Mouse (Mus musculus) myocyte (in vitro differentiated cells): ENCODE measurements at regions not wholly inside any gene's neighbourhood (a gene's known extent, or its start where the extent isn't known, plus 50 kb on each side); places are given as distances from the start of the nearest gene placed in this dataset.

ENCODE experiments used
- H3K27me3 ChIP-seq: one replicate; pipeline ENCODE4 v1.6.1; 2011; ENCODE audit not compliant: control insufficient read depth, insufficient read depth, insufficient read length
- H3K36me3 ChIP-seq: one replicate; pipeline ENCODE4 v1.6.1; 2011; ENCODE audit not compliant: control insufficient read depth, insufficient read depth
- H3K4me2 ChIP-seq: one replicate; pipeline ENCODE4 v1.6.1; 2011; ENCODE audit warnings: low read depth, control low read depth
- H3K4me3 ChIP-seq: one replicate; pipeline ENCODE4 v1.5.1; 2011; ENCODE audit warnings: mild to moderate bottlenecking, control low read depth, moderate library complexity
- H3K79me2 ChIP-seq: one replicate; pipeline ENCODE4 v1.6.1; 2011; ENCODE audit not compliant: control insufficient read depth, insufficient read depth
- H3ac ChIP-seq: one replicate; pipeline ENCODE4 v1.6.1; 2011; ENCODE audit not compliant: control insufficient read depth, insufficient read length
- CEBPB ChIP-seq: IDR thresholded peaks from 2 replicates; pipeline ENCODE4 v1.6.1; 2011; ENCODE audit warnings: mild to moderate bottlenecking, moderate library complexity; ENCODE audit not compliant: poor library complexity, insufficient read depth, severe bottlenecking
- E2F4 ChIP-seq: IDR thresholded peaks from one replicate; pipeline ENCODE4 v1.6.1; 2011; ENCODE audit warnings: mild to moderate bottlenecking, control low read depth, moderate library complexity; ENCODE audit not compliant: insufficient read depth
- MAX ChIP-seq: IDR thresholded peaks from one replicate; pipeline ENCODE4 v1.6.1; 2011; ENCODE audit warnings: low read depth, mild to moderate bottlenecking, control low read depth
- MYOD1 ChIP-seq, 3 experiments: IDR thresholded peaks; one replicate each; pipeline ENCODE4 v1.6.1; 2011; ENCODE audit warnings: control low read depth in 2 of 3, low read depth in 2 of 3, mild to moderate bottlenecking in 2 of 3, moderate library complexity in 1 of 3; ENCODE audit not compliant: insufficient read length in 2 of 3, control insufficient read depth in 1 of 3
- MYOG ChIP-seq, 3 experiments: IDR thresholded peaks; one replicate each; pipeline ENCODE4 v1.6.1; 2011; ENCODE audit warnings: control low read depth in 2 of 3, low read depth in 2 of 3, mild to moderate bottlenecking in 2 of 3; ENCODE audit not compliant: insufficient read length in 2 of 3, control insufficient read depth in 1 of 3, insufficient read depth in 1 of 3
- POLR2A ChIP-seq: IDR thresholded peaks from one replicate; pipeline ENCODE4 v1.6.1; 2011; ENCODE audit warnings: low read depth, mild to moderate bottlenecking, control low read depth, moderate library complexity; ENCODE audit not compliant: insufficient read length
- POLR2AphosphoS2 ChIP-seq: IDR thresholded peaks from one replicate; pipeline ENCODE4 v1.6.1; 2011; ENCODE audit warnings: low read depth, control low read depth; ENCODE audit not compliant: insufficient read length
- REST ChIP-seq: IDR thresholded peaks from one replicate; pipeline ENCODE4 v1.6.1; 2011; ENCODE audit warnings: mild to moderate bottlenecking, control low read depth, moderate library complexity; ENCODE audit not compliant: insufficient read depth, insufficient read length
- SRF ChIP-seq: IDR thresholded peaks from one replicate; pipeline ENCODE4 v1.6.1; 2011; ENCODE audit warnings: low read depth; ENCODE audit not compliant: control insufficient read depth, insufficient read length
- TCF12 ChIP-seq: IDR thresholded peaks from one replicate; pipeline ENCODE4 v1.6.1; 2011; ENCODE audit warnings: mild to moderate bottlenecking, control low read depth; ENCODE audit not compliant: poor library complexity, insufficient read depth, severe bottlenecking
- TCF3 ChIP-seq: IDR thresholded peaks from one replicate; pipeline ENCODE4 v1.6.1; 2011; ENCODE audit warnings: low read depth, control low read depth; ENCODE audit not compliant: insufficient read length
- USF1 ChIP-seq: IDR thresholded peaks from one replicate; pipeline ENCODE4 v1.6.1; 2011; ENCODE audit warnings: low read depth, mild to moderate bottlenecking, control low read depth, moderate library complexity

DNA sequence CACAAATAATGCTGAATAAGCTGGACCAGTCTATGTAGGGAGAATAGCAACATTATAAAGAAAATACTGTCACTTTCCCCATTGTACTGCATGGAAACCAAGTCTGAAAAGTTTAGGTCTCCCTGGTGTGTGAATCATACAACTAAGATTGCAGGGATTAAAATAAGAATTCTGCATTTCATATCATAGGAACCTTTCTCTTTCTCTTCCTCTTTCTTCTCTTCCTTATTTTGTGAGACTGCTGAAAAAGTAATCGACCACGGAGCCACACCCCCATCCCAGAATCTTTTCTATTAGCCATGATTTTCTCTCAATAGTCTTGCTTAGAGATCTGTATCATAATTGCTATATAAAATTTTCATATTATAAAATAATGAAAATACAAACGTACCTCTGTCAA, 118.4 kb upstream of the Paip1 start:
- Histone ChIP-seq H3K4me2 (no peak overlapping the region), H3ac (no peak overlapping the region), H3K4me3 (no peak overlapping the region), H3K36me3 (no peaks in the 10 kb centered on the region), H3K79me2 (no peaks in the 10 kb centered on the region), H3K27me3 (no peaks in the 10 kb centered on the region)
- no peak for TF ChIP-seq CEBPB

DNA sequence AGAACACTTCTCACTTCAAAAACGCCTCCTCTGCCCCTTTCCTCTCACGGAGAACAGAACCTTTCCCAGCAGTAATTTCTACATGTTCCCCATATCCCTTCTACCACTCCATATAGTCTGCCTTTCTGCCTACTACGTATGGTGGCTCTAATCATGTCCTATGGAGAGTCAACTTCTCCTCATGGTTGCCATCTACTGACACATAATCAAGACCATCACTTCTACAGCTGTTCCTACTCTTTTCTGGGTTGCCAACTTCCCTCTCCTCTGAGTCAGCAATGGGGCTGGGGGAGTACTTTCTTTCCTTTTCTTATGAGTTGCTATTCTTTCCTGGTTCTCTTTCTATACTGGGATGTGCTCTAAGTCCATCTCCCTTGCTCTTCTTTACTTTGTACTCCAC, 114.0 kb upstream of the Paip1 start:
- H3K36me3 ChIP-seq: no peaks in the 10 kb centered on the region
- H3ac ChIP-seq: no peak overlapping the region
- H3K27me3 ChIP-seq: no peaks in the 10 kb centered on the region

DNA sequence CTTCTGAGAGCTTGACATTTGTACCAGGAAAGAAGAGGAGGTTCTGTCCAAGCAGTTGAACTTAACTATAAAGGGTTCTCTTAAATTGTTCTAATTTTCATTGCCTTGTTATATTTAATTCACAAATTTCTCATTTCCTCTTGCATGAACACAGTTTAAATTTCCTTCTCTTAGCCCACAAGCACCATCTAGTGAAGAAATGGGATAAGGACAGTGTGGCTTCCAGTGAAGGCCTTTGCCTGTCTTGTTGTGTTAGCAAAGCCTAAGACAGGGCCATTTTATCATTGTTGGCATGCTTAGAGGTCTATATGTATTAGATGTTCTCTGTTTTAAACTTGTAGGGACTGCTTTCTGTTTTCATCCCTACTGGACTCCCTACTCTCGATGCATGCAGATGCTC, 110.0 kb upstream of the Paip1 start:
- no peak overlapping the region for H3ac ChIP-seq
- TF ChIP-seq MYOG (IDR thresholded peaks at IDR 0.05; ENCODE audit: control insufficient read depth in 1 of 3, insufficient read depth in 1 of 3, insufficient read length in 2 of 3, low read depth in 2 of 3) (no peak), E2F4 (no peak), SRF (no peak), TCF12 (no peak), POLR2A (no peak), MYOD1 (IDR thresholded peaks at IDR 0.05; ENCODE audit: control insufficient read depth in 1 of 3, insufficient read length in 2 of 3, low read depth in 2 of 3) (no peak), POLR2AphosphoS2 (no peak), TCF3 (no peak), USF1 (no peak), MAX (no peak), CEBPB (no peak), REST (no peak)

More for the DNA sequence above, 114.0 kb upstream of the Paip1 start:
- no peak for TF ChIP-seq MAX
- no peak for TF ChIP-seq TCF3
- no peak for TF ChIP-seq USF1
- TF ChIP-seq POLR2AphosphoS2: no peak
- TF ChIP-seq MYOG (IDR thresholded peaks at IDR 0.05; ENCODE audit: control insufficient read depth in 1 of 3, insufficient read depth in 1 of 3, insufficient read length in 2 of 3, low read depth in 2 of 3): no peak
- TF ChIP-seq CEBPB: no peak
- no peak for TF ChIP-seq MYOD1 (IDR thresholded peaks at IDR 0.05; ENCODE audit: control insufficient read depth in 1 of 3, insufficient read length in 2 of 3, low read depth in 2 of 3)
- TF ChIP-seq SRF: no peak
- no peak for TF ChIP-seq REST
- no peak for TF ChIP-seq POLR2A
- TF ChIP-seq TCF12: no peak
- no peak for TF ChIP-seq E2F4
- H3K4me3 ChIP-seq: no peak overlapping the region
- no peaks in the 10 kb centered on the region for H3K79me2 ChIP-seq
- no peak overlapping the region for H3K4me2 ChIP-seq

DNA sequence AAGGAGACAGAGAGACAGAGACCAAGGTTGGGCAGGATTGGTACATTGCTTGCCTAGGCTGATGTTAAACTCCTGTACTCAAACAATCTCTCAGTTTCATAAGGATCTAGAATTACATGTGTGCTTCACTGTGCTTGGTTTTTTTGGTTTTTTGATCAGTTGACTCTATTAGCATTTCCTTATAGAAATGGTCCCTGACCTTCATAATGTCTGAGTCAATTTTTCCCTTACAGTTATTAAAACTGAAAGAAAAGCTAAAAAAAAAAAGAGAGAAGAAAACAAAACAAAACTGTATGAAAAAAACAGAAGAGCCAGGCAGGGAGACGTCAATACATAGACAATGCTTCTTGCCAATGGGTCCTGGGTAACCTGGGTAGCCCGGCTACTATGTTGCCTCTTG, 102.9 kb upstream of the Paip1 start:
- no peak for TF ChIP-seq CEBPB
- TF ChIP-seq E2F4: no peak
- TF ChIP-seq MYOG (IDR thresholded peaks at IDR 0.05; ENCODE audit: control insufficient read depth in 1 of 3, insufficient read depth in 1 of 3, insufficient read length in 2 of 3, low read depth in 2 of 3): no peak
- no peak for TF ChIP-seq REST
- no peak for TF ChIP-seq TCF3
- no peak for TF ChIP-seq MAX
- TF ChIP-seq SRF: no peak
- no peak for TF ChIP-seq USF1
- TF ChIP-seq POLR2AphosphoS2: no peak
- TF ChIP-seq MYOD1 (IDR thresholded peaks at IDR 0.05; ENCODE audit: control insufficient read depth in 1 of 3, insufficient read length in 2 of 3, low read depth in 2 of 3): no peak
- TF ChIP-seq POLR2A: no peak
- TF ChIP-seq TCF12: no peak
- no peak overlapping the region for H3K4me3 ChIP-seq
- H3K27me3 ChIP-seq: no peaks in the 10 kb centered on the region
- H3ac ChIP-seq: no peak overlapping the region
- no peak overlapping the region for H3K4me2 ChIP-seq
- H3K36me3 ChIP-seq: no peaks in the 10 kb centered on the region
- H3K79me2 ChIP-seq: no peaks in the 10 kb centered on the region

More for the DNA sequence above, 110.0 kb upstream of the Paip1 start:
- no peaks in the 10 kb centered on the region for H3K36me3 ChIP-seq
- H3K79me2 ChIP-seq: no peaks in the 10 kb centered on the region
- H3K27me3 ChIP-seq: no peaks in the 10 kb centered on the region
- H3K4me2 ChIP-seq: no peak overlapping the region
- H3K4me3 ChIP-seq: no peak overlapping the region

DNA sequence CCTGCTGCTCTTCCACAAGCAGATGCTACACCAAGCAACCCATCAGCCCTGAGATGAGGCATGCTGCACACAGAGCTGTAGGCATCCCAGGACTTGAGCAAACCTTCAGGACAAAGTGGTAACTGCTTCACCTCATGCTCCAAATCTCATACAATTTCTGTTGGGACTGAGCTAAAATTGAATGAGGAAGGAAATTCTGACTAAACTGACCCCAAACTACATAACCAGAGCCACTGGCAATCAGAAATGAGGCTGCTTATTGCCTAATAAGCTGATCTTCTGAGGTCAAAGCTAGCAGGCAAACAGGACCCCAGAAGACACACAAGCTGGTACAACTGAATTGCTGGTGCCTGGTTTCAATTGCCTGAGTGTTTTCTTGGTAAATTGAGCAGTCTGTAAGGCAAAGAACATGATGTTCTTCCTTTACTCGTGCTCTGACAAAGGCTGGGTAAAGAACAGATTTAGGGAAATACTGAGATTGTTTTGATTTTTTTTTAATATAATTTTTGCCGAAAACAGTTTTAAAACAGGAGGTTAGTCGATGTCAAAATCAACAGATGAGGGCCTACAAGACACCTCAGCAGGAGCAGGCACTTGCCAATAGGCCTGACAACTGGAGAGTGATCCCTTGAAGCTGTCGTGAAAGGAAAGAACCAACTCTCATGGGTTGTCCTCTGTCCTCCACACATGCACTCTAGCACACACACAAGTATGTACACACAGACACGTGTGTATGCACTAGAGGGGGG, 101.3 kb upstream of the Paip1 start:
- Histone ChIP-seq H3K4me2 (no peak overlapping the region), H3K27me3 (no peaks in the 10 kb centered on the region), H3K79me2 (no peaks in the 10 kb centered on the region), H3ac (no peak overlapping the region), H3K36me3 (no peaks in the 10 kb centered on the region), H3K4me3 (no peak overlapping the region)
- TF ChIP-seq E2F4 (no peak), MYOD1 (IDR thresholded peaks at IDR 0.05; ENCODE audit: control insufficient read depth in 1 of 3, insufficient read length in 2 of 3, low read depth in 2 of 3) (no peak), TCF12 (no peak), CEBPB (no peak), POLR2AphosphoS2 (no peak), MYOG (IDR thresholded peaks at IDR 0.05; ENCODE audit: control insufficient read depth in 1 of 3, insufficient read depth in 1 of 3, insufficient read length in 2 of 3, low read depth in 2 of 3) (no peak), REST (no peak), SRF (no peak), TCF3 (no peak), POLR2A (no peak), USF1 (no peak)
